Mouse (Mus musculus) embryo, embryonic 9.5 days (tissue): ENCODE results near the gene Irf2bp1.

Experiments
- DNase-seq: peaks from one replicate; pipeline ENCODE4 v3.0.0-alpha.2; 2017; ENCODE audit errors: extremely low spot score

Irf2bp1 gene

GRCm38 (mm10) chr7:19000421-19000820 lies 3.4 kb upstream of the Irf2bp1 start:
- DNase-seq, result no peak

- DNase-seq, result peak; percentile 63
Measured at GRCm38 (mm10) chr7:19001066-19001806, 2.6 kb upstream of the Irf2bp1 start.

- DNase-seq, result no peak
Measured at GRCm38 (mm10) chr7:19001807-19002085, 2.1 kb upstream of the Irf2bp1 start.

- no peak for DNase-seq
Measured at GRCm38 (mm10) chr7:19002115-19002514, 1.7 kb upstream of the Irf2bp1 start.

- DNase-seq, result peak; percentile 85
Measured at GRCm38 (mm10) chr7:19002848-19003498, 871 bp upstream of the Irf2bp1 start.

GRCm38 (mm10) chr7:19004631-19005079 lies 811 bp downstream of the Irf2bp1 start:
- peak; percentile 49 for DNase-seq

- no peak for DNase-seq
Measured at GRCm38 (mm10) chr7:19005417-19006121, 1.7 kb downstream of the Irf2bp1 start.

GRCm38 (mm10) chr7:19006476-19006875 lies 2.6 kb downstream of the Irf2bp1 start:
- peak; percentile 87 for DNase-seq

GRCm38 (mm10) chr7:19007026-19007977 lies 3.5 kb downstream of the Irf2bp1 start:
- DNase-seq, result no peak

GRCm38 (mm10) chr7:19010581-19010980 lies 6.7 kb downstream of the Irf2bp1 start:
- DNase-seq, result no peak

GRCm38 (mm10) chr7:19012025-19012621 lies 8.3 kb downstream of the Irf2bp1 start:
- DNase-seq, result peak; percentile 55

GRCm38 (mm10) chr7:19012882-19013281 lies 9.0 kb downstream of the Irf2bp1 start:
- DNase-seq, result no peak

- DNase-seq, result no peak
Measured at GRCm38 (mm10) chr7:19014452-19014851, 10.6 kb downstream of the Irf2bp1 start.

GRCm38 (mm10) chr7:19016042-19016441 lies 12.2 kb downstream of the Irf2bp1 start:
- DNase-seq, result no peak

GRCm38 (mm10) chr7:19017909-19018308 lies 14.1 kb downstream of the Irf2bp1 start:
- DNase-seq, result no peak

GRCm38 (mm10) chr7:19021048-19021447 lies 17.2 kb downstream of the Irf2bp1 start:
- DNase-seq, result no peak

- DNase-seq, result no peak
Measured at GRCm38 (mm10) chr7:19022189-19022958, 18.5 kb downstream of the Irf2bp1 start.

GRCm38 (mm10) chr7:19023357-19023814 lies 19.5 kb downstream of the Irf2bp1 start, which contains the start of gene Foxa3:
Foxa3 (minus strand) TSS chr7:19023538.
- DNase-seq, result no peak

GRCm38 (mm10) chr7:19024096-19024506 lies 20.3 kb downstream of the Irf2bp1 start, which contains the start of gene Sympk:
Sympk (plus strand) TSS chr7:19024377.
- DNase-seq, result peak; percentile 94

- peak; percentile 45 for DNase-seq
Measured at GRCm38 (mm10) chr7:19024581-19025255, 20.9 kb downstream of the Irf2bp1 start.
